Mouse (Mus musculus): ENCODE results near the gene Tubb4b.

The Tubb4b gene

DNA sequence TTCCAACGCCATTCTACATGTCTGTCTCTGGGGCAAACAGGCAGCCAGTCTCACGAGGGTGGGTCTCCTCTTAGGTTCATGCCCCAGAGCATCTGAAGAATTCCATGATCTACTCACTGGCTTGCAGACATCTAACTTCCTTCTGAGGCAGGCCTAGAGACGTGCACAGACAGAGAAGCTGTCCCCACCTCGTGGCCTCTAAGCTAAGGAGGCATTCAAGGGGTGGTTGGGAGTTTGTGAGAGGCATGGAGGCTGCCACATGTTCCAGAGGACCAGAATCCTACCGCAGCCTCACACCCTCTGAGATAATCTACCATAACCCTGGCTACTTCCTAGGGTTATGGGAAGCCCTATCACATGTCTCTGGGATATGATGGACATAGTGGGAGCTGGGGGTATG, 30.5 kb downstream of the Tubb4b start:
- DNase-seq (ENCODE audit: low read depth, low spot score) = no peak

- DNase-seq (ENCODE audit: low read depth, low spot score) = peak; percentile 46
These were observed 31.2 kb downstream of the Tubb4b start for GRCm38 (mm10) chr2:25193330-25193770.

GRCm38 (mm10) chr2:25187841-25188240, 36.7 kb downstream of the Tubb4b start:
- no peak for DNase-seq (ENCODE audit: low read depth, low spot score)

- no peak for DNase-seq (ENCODE audit: low read depth, low spot score)
These were observed 37.9 kb downstream of the Tubb4b start for GRCm38 (mm10) chr2:25186575-25186930.

DNA sequence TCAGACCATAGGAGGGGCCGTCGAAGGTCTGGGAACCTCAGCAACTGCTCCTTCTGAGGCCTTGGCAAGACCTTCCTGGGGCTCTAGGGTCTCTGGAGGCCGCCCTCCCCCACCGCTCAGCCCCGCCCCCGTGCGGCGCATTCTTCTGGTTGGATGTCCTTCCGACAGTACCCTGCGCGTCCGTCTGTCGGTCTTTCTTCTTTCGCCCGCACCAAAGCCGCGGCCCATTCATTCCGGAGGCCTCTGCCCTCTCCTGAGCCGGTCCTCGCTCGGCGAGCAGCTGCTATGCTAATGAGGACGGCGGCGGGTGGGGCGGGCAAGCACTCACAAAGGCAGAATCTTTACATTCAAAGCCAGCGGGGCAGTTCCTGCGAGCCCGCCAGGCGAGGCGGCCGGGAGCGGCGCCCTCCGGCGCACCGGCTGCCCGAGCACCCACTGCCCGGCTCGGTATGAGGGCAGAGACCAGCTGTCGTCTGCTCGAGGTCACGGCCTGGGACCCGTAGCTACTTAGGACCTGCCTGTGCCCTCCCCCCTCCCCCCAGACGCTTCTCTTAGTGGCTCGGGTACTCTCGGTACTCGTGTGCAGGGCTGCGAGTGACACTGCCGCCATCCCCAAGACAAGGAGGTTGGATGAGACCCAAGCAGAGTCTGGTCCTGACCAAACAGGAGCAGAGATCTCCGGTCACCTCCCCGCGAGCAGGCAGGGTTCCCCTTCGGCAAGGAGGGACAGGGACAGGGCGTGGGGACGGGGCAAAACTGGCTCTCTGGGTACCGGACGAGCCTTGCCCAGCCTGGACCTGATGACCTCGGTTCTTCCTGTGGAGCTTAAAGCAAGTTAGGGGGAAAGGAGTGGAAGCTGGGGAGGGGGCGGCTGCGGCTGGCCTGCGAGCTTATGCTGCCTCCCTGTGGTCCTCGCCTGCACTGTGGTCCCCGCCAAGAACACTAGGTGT, 38.6 kb downstream of the Tubb4b start:
- no peak for DNase-seq (ENCODE audit: low read depth, low spot score)

DNA sequence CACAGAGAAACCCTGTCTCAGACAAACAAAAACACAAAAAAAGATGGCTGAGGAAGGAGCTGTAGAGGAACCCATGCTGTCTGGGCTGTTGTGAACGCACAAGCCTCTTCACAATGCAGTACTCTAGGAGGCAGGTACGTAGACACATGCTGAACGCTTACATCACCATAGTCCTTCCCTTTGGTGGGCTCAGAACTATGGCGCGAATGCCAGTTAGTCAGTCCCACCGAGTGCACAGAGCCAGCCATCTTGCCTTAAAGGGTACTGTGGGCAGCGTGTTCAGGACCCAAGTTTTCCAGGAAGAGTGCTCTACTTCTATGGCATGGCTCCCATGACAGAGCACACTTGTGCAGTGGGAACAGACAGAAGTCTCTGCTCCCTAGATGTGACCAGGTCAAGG, 40.0 kb downstream of the Tubb4b start:
- DNase-seq (ENCODE audit: low read depth, low spot score) = no peak

DNA sequence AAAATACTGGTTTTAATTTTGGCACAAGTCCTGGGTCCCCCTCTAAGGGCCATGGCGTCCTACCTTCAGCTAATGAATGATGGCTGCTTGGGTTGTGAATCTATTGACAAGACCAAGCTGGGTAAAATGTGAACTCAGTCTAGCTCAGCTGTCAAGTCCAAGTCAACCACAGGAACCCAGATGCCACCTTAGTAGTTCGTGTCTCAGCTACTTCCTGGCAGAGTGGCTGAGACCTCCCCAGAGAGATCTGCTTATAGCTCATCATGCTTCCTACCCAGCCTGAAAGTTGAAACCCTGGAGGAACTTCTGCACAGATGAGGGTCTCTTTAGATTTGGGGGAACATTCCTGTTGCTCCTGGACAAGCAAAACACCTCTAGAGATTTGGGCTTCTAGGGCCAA, 41.2 kb downstream of the Tubb4b start:
- DNase-seq (ENCODE audit: low read depth, low spot score) = no peak

- no peak for DNase-seq (ENCODE audit: low read depth, low spot score)
These were observed 41.8 kb downstream of the Tubb4b start for GRCm38 (mm10) chr2:25182664-25183063.

- no peak for DNase-seq (ENCODE audit: low read depth, low spot score)
These were observed 42.6 kb downstream of the Tubb4b start for GRCm38 (mm10) chr2:25181891-25182397.

DNA sequence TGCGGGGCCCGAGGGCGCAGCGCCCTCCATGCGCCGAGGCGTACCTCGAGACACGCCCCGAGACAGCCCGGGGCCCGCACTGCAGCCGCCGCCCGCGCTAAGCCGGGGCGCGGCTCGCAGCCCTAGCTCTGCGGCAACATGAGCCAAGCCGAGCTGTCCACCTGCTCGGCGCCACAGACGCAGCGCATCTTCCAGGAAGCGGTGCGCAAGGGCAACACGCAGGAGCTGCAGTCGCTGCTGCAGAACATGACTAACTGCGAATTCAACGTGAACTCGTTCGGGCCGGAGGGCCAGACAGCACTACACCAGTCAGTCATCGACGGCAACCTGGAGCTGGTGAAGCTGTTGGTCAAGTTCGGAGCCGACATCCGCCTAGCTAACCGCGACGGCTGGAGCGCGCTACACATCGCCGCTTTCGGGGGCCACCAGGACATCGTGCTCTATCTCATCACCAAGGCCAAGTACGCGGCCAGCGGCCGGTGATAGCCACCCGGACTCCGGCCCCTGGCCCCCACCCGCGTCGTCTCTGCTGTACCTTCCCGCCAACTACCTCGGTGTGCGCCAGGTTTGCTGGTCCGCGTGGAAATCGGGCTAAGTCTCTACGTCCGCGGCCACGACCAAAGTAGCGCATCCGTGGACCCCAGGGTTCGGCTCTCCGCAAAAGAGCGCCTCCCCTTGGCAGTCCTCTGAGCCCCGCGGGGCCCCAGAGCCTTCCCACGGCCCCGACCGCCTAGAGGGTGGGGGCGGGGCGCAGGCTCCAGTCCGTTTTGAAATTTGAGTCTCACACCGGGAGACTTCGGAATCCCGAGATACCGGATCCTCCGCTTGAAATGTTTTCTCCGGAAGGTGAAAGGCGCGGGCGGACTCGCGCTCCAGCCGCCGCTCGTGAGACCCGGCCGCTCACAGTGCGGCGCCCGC, 43.3 kb downstream of the Tubb4b start:
- no peak for DNase-seq (ENCODE audit: low read depth, low spot score)

DNA sequence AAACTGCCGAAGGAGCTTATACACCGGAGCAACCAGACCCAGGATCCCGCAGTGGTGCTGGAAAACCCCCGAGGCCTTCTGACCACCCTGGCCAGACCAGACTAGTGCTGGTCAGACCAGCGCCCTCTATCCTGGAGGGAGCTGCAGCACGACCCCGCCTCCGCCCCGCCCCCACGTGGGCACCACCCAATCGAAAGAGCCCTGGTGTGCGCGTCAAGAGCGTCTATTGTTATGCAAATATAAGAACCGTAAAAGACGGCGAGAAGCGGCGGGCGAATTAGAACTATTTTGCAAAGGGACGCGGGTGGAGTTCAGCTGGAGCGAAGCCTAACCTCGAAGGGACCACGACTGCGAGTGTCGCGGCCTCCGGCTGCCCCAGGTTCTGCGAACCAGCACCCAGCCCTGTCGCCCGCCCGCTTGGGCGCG, 44.0 kb downstream of the Tubb4b start, which contains the start of gene Nrarp:
Gene Nrarp (plus strand): TSS at position 281 of the 426 bp plus-strand sequence.
- peak; percentile 57 for DNase-seq (ENCODE audit: low read depth, low spot score)

- no peak for DNase-seq (ENCODE audit: low read depth, low spot score)
These were observed 44.8 kb downstream of the Tubb4b start for GRCm38 (mm10) chr2:25179566-25180217.

- DNase-seq (ENCODE audit: low read depth, low spot score) = no peak
These were observed 46.1 kb downstream of the Tubb4b start for GRCm38 (mm10) chr2:25178285-25178972.

GRCm38 (mm10) chr2:25177685-25178084, 46.8 kb downstream of the Tubb4b start:
- DNase-seq (ENCODE audit: low read depth, low spot score) = no peak

GRCm38 (mm10) chr2:25177076-25177475, 47.4 kb downstream of the Tubb4b start:
- no peak for DNase-seq (ENCODE audit: low read depth, low spot score)

- DNase-seq (ENCODE audit: low read depth, low spot score) = no peak
These were observed 47.9 kb downstream of the Tubb4b start for GRCm38 (mm10) chr2:25176573-25176972.

DNA sequence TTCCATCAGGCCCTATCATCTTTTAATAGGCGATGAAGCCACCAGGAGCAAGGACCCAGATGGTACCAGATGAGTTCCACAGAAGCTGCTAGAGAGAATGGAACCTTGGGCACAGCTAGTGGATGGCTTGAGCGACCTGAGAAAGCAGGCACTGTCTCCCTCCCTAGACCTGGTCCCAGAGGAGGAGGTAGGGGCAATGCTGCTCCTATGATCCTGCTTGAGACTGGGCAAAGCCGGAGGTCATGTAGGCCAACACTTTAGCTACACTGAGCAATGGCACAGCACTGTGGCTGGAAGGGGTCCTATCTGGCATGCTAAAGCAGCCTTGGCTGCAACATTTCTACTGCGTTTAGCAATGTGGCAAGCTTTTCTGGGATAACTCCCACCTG, 48.8 kb downstream of the Tubb4b start:
- DNase-seq (ENCODE audit: low read depth, low spot score) = no peak

- DNase-seq (ENCODE audit: low read depth, low spot score) = no peak
These were observed 49.4 kb downstream of the Tubb4b start for GRCm38 (mm10) chr2:25174866-25175689.

DNA sequence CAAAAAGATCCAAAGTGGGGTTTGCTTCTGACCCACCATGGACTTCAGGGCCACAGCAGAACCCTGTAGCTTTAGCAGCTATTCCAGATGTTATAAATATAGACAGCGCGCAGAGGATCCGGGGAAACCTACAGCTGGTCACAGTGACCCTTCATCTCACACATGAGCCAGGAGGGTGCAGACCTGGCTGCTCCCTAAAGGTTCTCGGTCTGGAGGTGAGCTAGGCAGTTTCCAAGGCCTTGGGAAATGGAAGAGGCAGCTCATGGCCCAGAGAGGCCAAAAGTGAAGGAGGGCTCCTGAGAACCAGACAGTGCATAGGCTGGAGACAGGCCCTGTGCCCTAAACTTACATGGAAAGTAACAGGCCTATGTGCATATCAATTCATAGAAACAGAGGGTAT, 50.7 kb downstream of the Tubb4b start:
- DNase-seq (ENCODE audit: low read depth, low spot score) = no peak

- DNase-seq (ENCODE audit: low read depth, low spot score) = no peak
These were observed 51.9 kb downstream of the Tubb4b start for GRCm38 (mm10) chr2:25172629-25173028.
